Mouse (Mus musculus) cerebellum, adult 2 months (tissue): ENCODE results near the gene Lrrc40. TPM values are rescaled to one million over a fixed set of nuclear protein-coding genes. Genes with fewer than 3 reads are reported as not detected.
A peak's percentile ranks its signal among the peaks of the same experiment; 100 is the strongest.
"Not testable (repeated sequence)": the region's sequence is repeated elsewhere in the genome, so short reads cannot be mapped to it uniquely, and the experiment has no call there.

Source experiments
- DNase-seq, 2 experiments: peaks; one replicate each; pipeline ENCODE4 v3.0.0; 2021
- H3K27ac ChIP-seq: fragments of 200-500 bp; 2 replicates; pipeline ENCODE4 v1.5.1; 2012; ENCODE audit warnings: low read length, control low read depth, inconsistent platforms; ENCODE audit not compliant: insufficient read depth
- H3K27me3 ChIP-seq: fragments of 200-500 bp; 2 replicates; pipeline ENCODE4 v1.6.1; 2012; ENCODE audit warnings: inconsistent platforms, mild to moderate bottlenecking, low read length, moderate library complexity; ENCODE audit not compliant: control insufficient read depth, insufficient read depth
- H3K4me1 ChIP-seq: fragments of 200-500 bp; 2 replicates; pipeline ENCODE4 v1.6.1; 2011; ENCODE audit warnings: low read length; ENCODE audit not compliant: control insufficient read depth, insufficient read depth
- H3K4me3 ChIP-seq: fragments of 200-500 bp; replicated peaks from 2 replicates; pipeline ENCODE3; 2011; ENCODE audit warnings: mild to moderate bottlenecking, low read depth, low read length, control low read depth; ENCODE audit not compliant: insufficient read depth
- CTCF ChIP-seq: fragments of 200-500 bp; IDR thresholded peaks from 2 replicates; pipeline ENCODE4 v1.5.1; 2011; ENCODE audit warnings: low read depth, mild to moderate bottlenecking, control low read depth, low read length, moderate library complexity, borderline replicate concordance; ENCODE audit not compliant: insufficient read depth
- POLR2A ChIP-seq: fragments of 200-500 bp; IDR thresholded peaks from 2 replicates; pipeline ENCODE4 v1.6.1; 2011; ENCODE audit warnings: low read length, control low read depth, borderline replicate concordance; ENCODE audit not compliant: insufficient read depth
- WGBS: fragments of 180-500 bp; shearing (Covaris S2); methylation state at CpG from one replicate; pipeline ENCODE4 v1.1.7; 2018; 5-methylcytosine and 5-hydroxymethylcytosine counted together
- polyA plus RNA-seq: library from polyadenylated mRNA; depleted of rRNA; stranded (reverse); fragments of >200 nt; gene quantifications from 2 replicates; pipeline ENCODE4 v1.2.3, GENCODE M21; 2012

Lrrc40 gene
- polyA plus RNA-seq, 1 experiment, result 23.3 TPM

DNA sequence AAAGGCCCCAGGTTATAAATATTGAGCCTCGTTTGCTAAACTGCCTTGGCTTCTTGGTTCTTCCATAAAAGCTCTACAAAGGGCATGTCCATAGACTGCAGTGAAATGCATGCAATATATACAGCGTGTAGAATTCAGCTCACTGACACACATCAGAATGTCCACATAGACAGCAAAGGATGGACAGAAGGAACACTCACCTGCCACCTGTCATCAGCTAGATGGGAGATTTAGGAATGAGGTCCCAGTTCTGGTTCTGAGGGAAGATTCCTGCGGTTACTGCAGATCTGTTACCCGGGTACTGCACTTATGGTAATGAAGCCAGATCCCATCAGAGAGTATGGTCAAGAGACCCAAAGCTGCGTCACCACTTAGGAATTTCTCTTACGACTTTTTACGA is 31.5 kb downstream of the Lrrc40 start:
- no peak for DNase-seq
- Histone ChIP-seq H3K4me1 (no peaks in the 10 kb centered on the region), H3K4me3 (no peak overlapping the region), H3K27me3 (no peaks in the 10 kb centered on the region), H3K27ac (no peak overlapping the region)
- TF ChIP-seq CTCF (no peak), POLR2A (no peak)
- 91% methylated on average over 7 of the region's 7 CpGs for WGBS

DNA sequence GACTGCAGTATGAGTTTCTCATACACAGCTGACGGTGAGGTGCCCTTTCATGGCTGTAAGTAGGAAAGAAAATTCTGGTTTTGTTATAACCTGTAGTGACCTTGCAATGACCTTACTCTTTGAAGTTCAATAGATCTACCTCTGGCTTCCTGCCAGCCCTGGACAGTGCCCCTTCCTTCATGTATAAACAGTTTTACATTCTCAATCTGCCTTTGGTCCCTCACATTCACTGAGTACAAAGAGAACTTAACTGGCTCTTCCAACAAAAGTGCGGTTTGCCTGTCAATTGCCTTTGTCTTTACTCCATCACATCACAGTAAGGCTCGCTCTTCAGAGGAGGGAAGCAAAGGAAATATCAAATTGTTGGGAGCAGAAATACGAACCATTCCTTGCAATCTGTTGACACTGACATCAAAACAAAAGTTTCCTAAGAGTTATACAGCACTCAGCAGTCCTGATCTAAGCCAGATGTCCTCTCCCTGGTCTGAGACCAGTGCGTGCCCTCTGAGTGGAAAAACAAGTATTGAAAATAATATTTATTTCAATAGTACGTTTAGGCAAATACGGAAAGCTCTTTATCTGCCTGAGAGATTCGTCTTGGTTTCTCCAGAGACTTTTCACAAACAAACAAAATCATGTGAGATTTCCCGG is 32.3 kb downstream of the Lrrc40 start:
- H3K27me3 ChIP-seq, result no peaks in the 10 kb centered on the region
- no peak overlapping the region for H3K4me3 ChIP-seq
- WGBS, result 88% methylated on average over 9 of the region's 9 CpGs
- no peak for DNase-seq
- no peak for TF ChIP-seq POLR2A
- no peak for TF ChIP-seq CTCF
- no peak overlapping the region for H3K27ac ChIP-seq
- H3K4me1 ChIP-seq, result no peaks in the 10 kb centered on the region

DNA sequence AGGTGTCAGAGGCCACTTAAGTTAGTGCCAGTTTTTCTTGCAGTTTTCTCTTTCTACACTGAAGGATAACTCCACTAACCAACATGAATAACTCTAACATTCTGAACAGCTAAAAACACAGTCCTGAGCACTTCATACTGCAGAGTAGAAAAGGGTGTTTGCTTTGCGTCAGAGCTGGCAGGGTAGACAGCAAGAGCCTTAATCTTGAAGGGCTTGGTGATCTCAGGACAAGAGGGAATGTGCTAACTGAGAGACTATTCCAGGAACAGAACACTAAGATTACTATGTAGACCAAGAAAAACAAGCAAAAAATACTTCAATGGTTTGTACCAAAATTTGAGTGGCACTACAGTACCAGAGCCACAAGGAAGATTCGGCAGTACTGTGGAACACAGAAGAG is 38.5 kb downstream of the Lrrc40 start:
- H3K4me1 ChIP-seq, result no peaks in the 10 kb centered on the region
- no peak overlapping the region for H3K27ac ChIP-seq
- no peak overlapping the region for H3K4me3 ChIP-seq
- WGBS, result 90% methylated on average over 2 of the region's 2 CpGs
- no peak for DNase-seq
- no peaks in the 10 kb centered on the region for H3K27me3 ChIP-seq
- no peak for TF ChIP-seq POLR2A
- no peak for TF ChIP-seq CTCF

DNA sequence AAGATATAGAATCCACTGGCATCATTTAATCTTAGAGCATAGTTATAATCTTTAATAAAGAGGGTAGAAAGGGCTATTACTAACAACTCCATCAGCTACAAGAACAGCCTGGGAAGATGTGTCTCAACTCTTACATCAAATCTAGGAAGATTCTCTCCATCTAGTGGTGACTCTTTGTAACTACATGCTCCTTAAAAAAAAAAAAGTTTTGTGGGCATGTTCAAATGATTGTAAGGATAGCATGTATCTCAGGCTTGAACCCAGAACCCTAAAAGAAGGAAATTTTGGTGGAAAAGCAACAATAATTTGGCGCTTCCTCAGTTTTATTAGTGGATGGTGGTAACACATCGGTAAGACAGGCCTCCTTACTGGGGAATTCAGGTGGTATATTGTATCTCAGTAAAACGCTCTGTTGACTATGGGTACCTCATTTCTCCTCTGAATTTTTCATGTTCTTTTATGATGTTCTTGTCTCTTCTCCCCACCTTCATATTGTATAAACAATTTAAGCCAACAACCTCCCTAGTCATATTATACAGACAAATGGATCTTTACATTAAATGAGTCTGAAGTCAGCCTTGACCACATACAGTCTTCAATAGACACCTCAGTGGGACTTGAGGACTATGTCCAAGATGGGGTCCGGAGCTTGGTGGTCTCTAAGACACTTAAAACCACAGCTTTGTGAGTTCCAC is 40.4 kb downstream of the Lrrc40 start:
- DNase-seq, result peak in 1 of 2 experiments; percentile 12
- WGBS, result 43% methylated on average over 4 of the region's 4 CpGs
- H3K4me1 ChIP-seq, result no peaks in the 10 kb centered on the region

DNA sequence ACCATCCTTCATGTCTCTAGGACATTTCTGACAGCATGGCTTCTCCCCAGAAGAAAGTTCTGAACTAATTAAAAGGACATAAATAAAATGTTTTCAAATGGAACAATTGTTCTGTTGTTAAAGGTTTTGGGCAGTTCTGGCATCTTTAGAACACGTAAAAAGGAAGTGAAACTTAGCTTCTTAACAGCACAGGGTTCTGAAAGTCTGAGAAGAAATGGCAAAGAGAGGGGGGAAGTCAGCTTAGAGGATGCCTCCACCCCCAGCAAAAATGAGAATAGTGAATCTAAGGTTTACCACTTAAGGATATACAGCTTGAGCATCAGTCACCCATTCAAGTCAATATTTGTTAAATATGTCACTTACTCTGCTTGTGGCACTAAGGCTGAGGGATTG is 40.9 kb downstream of the Lrrc40 start:
- Histone ChIP-seq H3K4me3 (no peak overlapping the region), H3K27me3 (no peaks in the 10 kb centered on the region), H3K4me1 (no peaks in the 10 kb centered on the region), H3K27ac (no peak overlapping the region)
- no peak for DNase-seq
- TF ChIP-seq POLR2A (no peak), CTCF (no peak)
- 48% methylated on average over 1 of the region's 1 CpGs for WGBS

More for the DNA sequence above, 40.4 kb downstream of the Lrrc40 start:
- peak; percentile 25; the same call in 1 of the 2 replicates for TF ChIP-seq CTCF
- TF ChIP-seq POLR2A, result no peak
- Histone ChIP-seq H3K27me3 (no peaks in the 10 kb centered on the region), H3K4me3 (no peak overlapping the region), H3K27ac (no peak overlapping the region)

DNA sequence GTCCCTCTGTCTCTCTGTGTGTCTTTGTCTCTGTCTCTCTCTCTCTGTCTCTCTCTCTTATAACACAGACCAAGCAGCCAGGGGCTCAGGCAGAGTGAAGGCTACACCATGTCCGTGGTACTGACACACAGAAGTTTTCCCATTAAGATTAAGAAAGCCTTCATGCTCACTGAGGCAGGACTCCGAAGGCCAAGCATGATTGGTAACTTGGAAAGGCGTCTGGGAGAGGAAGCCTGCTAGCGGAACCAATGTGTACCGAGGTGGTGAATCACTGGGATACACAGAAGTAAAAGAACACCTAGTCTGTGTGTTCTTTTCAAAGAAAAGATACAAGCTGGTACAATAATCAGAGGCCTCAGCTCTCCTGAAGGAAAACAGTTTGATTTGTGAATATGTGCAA is 41.4 kb downstream of the Lrrc40 start:
- DNase-seq, result no peak
- H3K4me3 ChIP-seq, result no peak overlapping the region
- no peaks in the 10 kb centered on the region for H3K4me1 ChIP-seq
- 62% methylated on average over 5 of the region's 5 CpGs for WGBS
- no peak overlapping the region for H3K27ac ChIP-seq
- no peak for TF ChIP-seq CTCF
- TF ChIP-seq POLR2A, result no peak
- H3K27me3 ChIP-seq, result no peaks in the 10 kb centered on the region

DNA sequence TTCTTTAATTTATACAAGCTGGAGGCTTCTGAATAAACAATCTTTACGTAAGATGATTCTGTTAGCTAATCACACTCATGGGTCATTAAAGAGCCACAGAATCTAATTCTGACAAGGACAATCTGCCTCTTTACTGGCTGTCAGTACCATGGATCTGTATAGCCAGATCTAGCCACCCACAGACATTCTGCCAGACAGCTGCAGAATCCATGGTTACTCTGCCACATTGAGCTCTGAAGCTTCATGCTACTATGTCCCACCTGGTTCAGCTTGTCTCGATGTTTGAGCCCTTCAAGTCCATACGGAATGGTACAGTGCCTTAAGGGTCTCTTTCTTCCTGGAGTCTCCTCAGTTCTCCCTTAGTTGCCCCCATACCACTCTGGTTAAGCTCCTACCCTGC is 55.1 kb downstream of the Lrrc40 start:
- Histone ChIP-seq H3K27me3 (no peaks in the 10 kb centered on the region), H3K27ac (no peak overlapping the region), H3K4me1 (no peaks in the 10 kb centered on the region), H3K4me3 (no peak overlapping the region)
- TF ChIP-seq CTCF (no peak), POLR2A (no peak)
- DNase-seq, result no peak
- WGBS, result 87% methylated on average over 3 of the region's 3 CpGs

DNA sequence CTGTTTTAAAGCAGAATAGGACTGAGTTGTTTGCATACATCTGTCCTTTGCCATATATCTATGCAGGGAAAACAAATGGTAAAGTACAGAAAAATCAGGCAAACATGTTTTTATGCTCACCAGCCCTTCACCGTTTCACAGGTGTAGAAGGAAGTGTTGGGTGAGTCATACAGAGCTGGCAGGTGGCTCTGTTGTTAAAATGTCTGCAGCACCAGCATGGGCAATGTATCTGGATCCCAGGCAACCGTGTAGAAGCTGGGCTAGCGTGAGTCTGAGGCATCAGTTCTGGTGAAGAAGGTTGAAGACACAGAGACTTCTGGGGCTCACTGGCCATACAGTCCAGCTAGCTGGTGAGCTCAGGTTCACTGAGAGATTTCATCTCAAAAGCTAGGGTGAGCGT is 57.5 kb downstream of the Lrrc40 start:
- no peaks in the 10 kb centered on the region for H3K4me1 ChIP-seq
- no peak for DNase-seq
- H3K4me3 ChIP-seq, result no peak overlapping the region
- no peak overlapping the region for H3K27ac ChIP-seq
- no peak for TF ChIP-seq CTCF
- no peak for TF ChIP-seq POLR2A
- H3K27me3 ChIP-seq, result no peaks in the 10 kb centered on the region
- 67% methylated on average over 4 of the region's 4 CpGs for WGBS

DNA sequence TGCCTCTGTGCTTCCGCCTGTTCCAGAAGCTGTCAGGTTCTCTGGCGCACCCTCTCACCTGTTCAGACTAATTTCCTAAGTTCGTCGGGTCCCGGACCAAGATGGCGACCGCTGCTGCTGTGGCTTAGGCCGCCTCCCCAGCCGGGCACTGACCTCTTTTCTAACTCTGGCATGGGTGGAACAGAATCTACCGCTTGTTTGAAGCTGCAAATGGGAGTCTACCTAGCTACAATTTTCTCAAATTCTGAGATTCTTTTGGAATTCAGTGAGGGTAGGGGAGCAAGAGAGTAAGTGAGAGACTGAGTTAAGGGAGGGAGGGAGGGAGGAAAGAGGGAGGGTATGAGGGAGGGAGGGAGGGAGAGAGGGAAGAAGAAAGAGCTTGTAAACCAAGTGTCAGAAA is 65.6 kb downstream of the Lrrc40 start:
- H3K27me3 ChIP-seq, H3K4me1 ChIP-seq, DNase-seq, H3K4me3 ChIP-seq, H3K27ac ChIP-seq: not testable (repeated sequence)
- WGBS, result 92% methylated on average over 10 of the region's 10 CpGs

DNA sequence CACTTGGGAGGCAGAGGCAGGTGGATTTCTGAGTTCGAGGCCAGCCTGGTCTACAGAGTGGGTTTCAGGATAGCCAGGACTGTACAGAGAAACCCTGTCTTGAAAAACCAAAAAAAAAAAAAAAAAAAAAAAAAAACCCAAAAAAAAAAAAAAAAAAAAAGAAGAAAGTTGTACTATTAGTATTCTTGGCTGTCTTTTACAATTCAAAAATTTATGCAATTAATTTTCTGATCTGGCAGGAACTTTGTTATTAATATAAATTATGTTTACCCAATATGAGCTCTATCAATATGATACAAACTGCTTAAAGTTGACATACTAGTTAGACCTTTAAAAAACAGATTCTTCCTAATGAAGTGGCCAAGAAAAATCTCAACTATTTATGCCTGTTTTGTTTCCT is 66.1 kb downstream of the Lrrc40 start:
- DNase-seq, H3K27ac ChIP-seq, H3K27me3 ChIP-seq, H3K4me1 ChIP-seq, H3K4me3 ChIP-seq: not testable (repeated sequence)
- WGBS, result 79% methylated on average over 1 of the region's 1 CpGs
